Mouse (Mus musculus): ENCODE data around the gene Cbx7.
"Not testable (repeated sequence)": the region's sequence is repeated elsewhere in the genome, so short reads cannot be mapped to it uniquely, and the experiment has no call there.

Gene Cbx7

DNA sequence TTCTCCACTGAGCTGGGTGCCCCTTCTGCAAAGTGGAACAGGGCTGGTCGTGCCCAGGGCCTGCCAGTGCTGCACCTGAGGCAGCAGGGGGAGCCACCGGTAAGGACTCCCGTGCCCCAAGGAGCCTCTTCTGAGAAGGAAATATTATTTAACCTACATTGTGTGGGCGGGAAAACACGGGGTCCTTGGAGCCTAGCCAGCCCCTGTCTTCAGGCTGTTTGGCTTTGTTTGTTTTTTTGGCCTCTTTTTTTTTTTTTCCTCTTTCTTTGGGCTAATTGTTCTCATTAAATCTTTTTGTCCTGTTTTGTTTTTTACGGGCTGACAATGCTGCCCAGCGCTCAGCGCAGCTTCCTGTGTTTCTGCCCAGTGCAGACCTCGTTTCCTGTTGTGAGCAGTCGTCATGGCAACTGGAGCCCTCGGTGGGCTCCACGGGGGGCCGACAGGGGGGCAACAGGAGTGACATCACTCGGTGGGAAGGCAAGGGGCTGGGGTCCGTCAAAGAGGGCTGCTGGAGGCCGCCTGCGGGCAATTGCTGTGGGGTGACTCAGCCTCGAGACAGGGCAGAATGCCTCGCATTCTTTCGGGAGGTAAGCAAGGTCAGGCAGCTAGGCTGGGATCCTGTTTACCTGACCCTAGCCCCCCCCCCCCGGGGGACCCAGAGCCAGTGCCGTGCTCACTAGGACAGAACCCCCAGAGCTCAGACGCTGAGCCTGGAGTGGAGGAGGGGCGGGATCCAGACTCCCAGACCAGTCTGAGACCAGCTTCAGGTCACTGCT is 20.5 kb downstream of the Cbx7 start:
- DNase-seq (ENCODE audit: low spot score): no peak

GRCm38 (mm10) chr15:79947681-79948080 is 23.2 kb downstream of the Cbx7 start:
- DNase-seq (ENCODE audit: low spot score): no peak

- no peak for DNase-seq (ENCODE audit: low spot score)
Measured at GRCm38 (mm10) chr15:79946790-79947189, 24.1 kb downstream of the Cbx7 start.

DNA sequence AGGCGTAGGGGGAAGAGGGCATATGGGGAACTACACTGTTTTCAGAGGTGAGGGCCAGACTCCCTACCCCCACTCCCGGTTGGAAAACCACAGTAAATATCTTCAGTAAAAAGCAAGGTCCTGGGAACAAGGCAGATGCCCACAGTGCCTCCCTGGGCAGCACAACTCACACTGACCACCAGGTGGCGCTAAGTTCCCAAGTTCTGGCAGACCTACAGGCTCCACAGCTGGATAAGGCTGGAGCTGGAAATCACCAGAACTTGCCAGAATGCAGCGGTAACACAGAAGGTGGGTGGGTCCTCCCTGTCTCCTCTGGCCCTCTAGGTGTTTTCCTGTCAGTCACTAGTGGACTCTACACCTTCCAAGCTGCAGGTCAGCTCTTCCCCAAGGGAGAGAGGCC is 24.9 kb downstream of the Cbx7 start:
- DNase-seq (ENCODE audit: low spot score): peak; percentile 90

DNA sequence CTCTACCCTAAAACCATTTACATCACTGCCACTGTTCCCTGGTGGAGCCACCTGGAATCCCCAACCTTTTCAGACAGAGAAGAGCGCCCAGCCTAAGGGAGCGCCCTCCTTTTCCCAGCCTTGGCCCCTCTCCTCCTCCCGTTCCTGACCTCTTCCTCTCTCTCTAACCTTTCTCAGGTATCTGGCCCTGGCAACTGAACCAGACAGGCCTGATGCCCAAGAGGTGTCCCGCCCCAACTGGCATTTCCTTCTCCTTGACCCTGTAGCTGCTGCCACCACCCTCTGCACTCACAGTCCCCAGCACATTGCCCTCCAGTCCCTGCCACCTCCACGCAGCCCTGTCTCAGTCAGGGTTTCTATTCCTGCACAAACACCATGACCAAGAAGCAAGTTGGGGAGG is 26.0 kb downstream of the Cbx7 start:
- DNase-seq (ENCODE audit: low spot score): no peak

GRCm38 (mm10) chr15:79943584-79943983 is 27.3 kb downstream of the Cbx7 start:
- DNase-seq (ENCODE audit: low spot score): no peak

GRCm38 (mm10) chr15:79942541-79942940 is 28.4 kb downstream of the Cbx7 start:
- DNase-seq (ENCODE audit: low spot score): no peak

DNA sequence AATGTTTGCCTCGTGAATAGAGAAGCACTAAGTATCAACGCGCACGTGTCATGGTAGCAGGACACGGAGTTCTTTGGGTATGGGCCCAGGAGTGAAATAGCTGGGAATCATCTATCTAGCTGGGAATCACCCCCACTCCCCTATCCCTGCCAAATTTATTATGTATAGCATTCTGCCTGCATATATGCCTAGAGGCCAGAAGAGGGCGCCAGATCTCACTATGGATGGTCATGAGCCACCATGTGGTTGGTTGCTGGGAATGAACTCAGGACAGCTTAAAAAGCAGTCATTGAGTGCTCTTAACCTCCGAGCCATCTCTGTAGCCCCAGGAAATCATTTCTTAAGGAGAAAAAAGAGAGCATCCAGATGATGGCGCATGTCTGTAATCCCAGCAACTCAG is 30.0 kb downstream of the Cbx7 start:
- no peak for DNase-seq (ENCODE audit: low spot score)

- DNase-seq (ENCODE audit: low spot score): no peak
Measured at GRCm38 (mm10) chr15:79939913-79940312, 31.0 kb downstream of the Cbx7 start.

DNA sequence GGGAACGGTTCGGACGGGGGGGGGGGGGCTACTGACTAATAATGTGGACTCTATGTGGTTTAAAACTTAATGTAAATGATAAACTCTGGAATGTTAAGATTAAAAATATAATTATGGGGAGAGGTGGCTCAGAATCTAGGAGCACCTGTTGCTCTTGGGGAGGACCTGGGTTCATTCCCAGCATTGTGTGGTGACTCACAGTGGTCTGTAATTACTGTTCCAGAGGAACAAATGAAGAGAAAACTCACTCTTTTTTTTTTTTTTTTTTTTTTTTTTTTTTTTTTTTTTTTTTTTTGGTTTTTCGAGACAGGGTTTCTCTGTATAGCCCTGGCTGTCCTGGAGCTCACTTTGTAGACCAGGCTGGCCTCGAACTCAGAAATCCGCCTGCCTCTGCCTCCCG is 31.4 kb downstream of the Cbx7 start:
- DNase-seq (ENCODE audit: low spot score): not testable (repeated sequence)

- DNase-seq (ENCODE audit: low spot score): no peak
Measured at GRCm38 (mm10) chr15:79939020-79939419, 31.9 kb downstream of the Cbx7 start.

DNA sequence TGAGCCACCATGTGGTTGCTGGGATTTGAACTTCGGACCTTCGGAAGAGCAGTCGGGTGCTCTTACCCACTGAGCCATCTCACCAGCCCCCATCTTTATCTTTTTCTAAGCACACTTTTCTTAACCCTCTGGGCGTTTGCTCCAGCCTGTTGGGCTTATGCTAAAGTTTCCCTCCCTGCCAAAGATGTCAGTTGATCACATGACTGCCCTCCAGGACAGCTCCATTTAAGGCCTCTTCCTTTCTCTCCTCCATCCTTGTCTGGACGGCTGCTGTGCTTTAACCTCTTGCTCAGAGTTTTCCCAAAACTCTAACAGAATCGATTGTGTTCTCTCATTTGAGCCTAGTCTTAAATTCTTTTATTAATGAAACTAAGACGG is 34.6 kb downstream of the Cbx7 start:
- DNase-seq (ENCODE audit: low spot score): no peak

DNA sequence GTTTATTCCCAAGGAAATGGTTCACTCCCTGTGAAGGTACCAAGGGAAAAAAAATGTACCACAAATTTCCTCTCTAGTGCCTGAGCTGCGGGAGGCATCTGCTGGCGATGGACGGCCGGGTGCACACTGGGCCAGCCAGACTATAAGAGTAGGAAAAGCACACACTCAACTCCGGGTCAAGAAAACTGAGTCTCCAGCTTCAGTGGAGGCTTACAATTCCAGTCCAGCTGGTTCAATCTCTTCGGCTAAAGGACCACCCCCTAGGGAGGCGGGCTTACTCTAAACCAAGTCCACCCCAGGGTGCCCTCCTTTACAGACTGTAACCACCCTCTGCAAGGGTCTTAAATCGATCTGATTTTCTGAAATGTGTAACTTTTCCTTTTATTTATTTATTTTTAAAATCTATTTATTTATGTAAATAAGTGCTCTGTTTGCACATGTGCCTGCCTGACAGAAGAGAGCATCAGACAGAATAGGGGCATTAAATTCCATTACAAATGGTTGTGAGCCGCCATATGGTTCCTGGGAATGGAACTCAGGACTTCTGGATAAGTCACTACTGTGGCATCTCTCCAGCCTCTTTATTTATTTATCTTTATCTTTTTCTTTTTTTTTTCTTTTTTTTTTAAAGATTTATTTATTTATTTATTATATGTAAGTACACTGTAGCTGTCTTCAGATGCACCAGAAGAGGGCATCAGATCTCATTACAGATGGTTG is 35.1 kb downstream of the Cbx7 start:
- DNase-seq (ENCODE audit: low spot score): no peak

DNA sequence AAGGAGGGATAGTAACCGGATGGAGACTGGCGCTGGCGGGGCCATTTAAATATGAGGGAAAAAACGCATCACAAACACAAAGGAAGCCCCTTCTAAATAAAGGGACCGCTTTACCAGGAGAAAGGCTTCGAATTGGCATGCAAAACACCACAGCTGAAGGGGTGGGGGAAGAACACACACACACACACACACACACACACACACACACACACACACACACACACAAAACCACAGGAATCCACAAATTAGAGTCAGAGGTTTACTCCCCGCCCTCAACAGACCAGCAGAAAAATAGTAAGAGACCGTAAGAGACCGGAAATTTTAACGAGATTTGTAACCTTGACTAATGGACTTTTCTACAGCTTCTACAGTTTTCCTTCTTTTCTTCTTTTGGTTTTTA is 36.1 kb downstream of the Cbx7 start:
- no peak for DNase-seq (ENCODE audit: low spot score)

GRCm38 (mm10) chr15:79933670-79934514 is 37.0 kb downstream of the Cbx7 start:
- no peak for DNase-seq (ENCODE audit: low spot score)

DNA sequence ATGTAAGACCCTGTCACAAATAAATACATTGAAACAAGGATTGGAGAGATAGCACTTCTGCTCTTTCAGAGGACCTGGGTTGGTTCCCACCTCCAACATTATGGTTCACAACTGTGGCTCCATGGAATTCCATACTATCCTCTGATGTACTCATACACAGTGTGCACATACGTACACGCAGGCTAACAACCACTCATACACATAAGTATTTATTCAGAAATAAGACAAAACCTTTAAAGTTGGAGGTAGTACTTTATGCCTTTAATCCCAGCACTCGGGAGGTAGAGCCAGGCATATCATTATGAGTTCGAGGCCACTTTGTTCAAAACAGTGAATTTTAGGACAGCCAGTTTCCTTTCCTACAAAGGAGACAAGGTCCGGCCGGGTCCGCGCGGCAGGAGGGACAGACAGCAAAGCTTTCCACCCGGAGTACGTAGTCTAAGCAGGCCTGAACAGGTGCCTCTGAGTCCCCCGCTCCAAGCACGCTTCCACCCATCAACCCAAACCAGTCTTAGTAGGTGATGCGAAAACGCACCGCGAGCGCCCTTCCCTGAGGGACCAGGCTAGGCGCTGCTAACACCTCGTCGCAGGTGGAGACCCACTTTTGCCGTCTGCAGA is 37.8 kb downstream of the Cbx7 start:
- DNase-seq (ENCODE audit: low spot score): no peak

GRCm38 (mm10) chr15:79932323-79932987 is 38.5 kb downstream of the Cbx7 start:
- DNase-seq (ENCODE audit: low spot score): peak; percentile 92

GRCm38 (mm10) chr15:79931496-79932141 is 39.3 kb downstream of the Cbx7 start:
- no peak for DNase-seq (ENCODE audit: low spot score)

DNA sequence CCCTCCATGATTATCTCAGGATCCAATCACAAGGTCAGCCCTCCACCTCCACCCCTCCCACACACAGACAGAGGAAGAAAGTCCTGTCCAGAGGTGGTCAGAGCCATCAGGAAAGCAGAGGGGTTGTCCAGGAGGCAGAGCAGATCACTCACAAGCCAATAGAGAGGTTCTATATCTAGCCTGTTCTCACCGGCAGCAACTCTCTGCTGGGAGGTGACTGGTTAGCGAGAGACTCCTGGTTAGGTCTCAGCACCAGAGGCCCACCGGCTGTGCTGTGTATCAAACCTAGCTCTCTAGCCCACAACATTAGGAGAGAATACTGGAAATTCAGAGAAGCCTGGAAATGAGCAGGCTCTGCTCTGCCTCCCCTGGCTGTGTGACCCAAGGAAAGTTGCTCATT is 41.2 kb downstream of the Cbx7 start:
- no peak for DNase-seq (ENCODE audit: low spot score)

DNA sequence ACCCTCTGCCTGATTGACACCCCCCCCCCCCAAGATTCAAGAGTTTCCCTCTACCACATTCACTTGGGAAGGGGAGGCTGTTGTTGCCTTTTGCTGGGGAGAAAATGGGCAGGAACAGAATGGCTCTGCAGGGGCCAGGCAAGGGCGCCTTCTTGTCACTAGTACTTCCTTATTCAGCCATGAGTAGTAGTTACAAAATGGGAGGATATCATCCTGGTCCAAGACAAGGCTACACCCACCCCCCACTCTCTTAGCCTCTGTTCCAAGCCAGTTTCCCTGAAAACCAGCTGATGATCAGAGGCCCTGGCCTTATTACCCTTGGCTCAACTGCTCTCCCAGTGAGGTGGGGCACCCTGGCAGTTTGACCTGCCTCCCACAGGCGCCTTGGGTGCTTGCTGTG is 42.2 kb downstream of the Cbx7 start:
- DNase-seq (ENCODE audit: low spot score): no peak

GRCm38 (mm10) chr15:79928316-79928715 is 42.6 kb downstream of the Cbx7 start:
- no peak for DNase-seq (ENCODE audit: low spot score)

Data from layer of hippocampus, adult 11-12 months (tissue).